In the genomic region with DNA sequence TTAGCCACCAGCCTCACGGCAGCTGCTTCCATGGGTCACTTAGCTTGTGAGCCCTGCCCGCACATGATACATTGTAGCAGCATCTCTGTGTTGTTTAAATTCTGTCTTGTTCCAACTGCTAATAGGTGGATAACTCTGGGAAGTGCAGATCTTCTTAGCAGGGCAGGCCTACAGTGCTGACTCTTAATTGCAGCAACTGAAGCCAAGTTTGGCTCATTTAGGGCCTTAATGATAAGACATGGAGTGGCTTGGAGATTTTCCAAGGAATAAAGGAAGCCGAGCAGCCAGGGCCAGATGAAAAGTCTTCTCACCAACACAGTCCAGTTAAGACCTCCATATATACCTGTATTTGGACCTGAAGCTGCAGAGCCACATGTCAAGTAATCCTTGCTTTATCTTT, we compare ENCODE assay signal across 1 mouse cellular context.
TF ChIP-seq lines count a peak whose summit lies in the region.

No protein-coding gene starts in this region.

TF ChIP-seq in MEL, 35 proteins besides CTCF, POLR2A, EP300 and RAD21:
- no peak for TF ChIP-seq ELF1 (IDR thresholded peaks at IDR 0.05; ENCODE audit: low read depth, low read length)
- peak; percentile 20; the same call in 1 of the 2 replicates for TF ChIP-seq RCOR1 (IDR thresholded peaks at IDR 0.05; ENCODE audit: low read depth, low read length)
- TF ChIP-seq ETS1 (IDR thresholded peaks at IDR 0.05; ENCODE audit: low read depth, low read length) = peak; percentile 59
- no peak for TF ChIP-seq BHLHE40 (IDR thresholded peaks at IDR 0.05; ENCODE audit: borderline replicate concordance, low read depth, low read length)
- no peak for TF ChIP-seq CHD2 (IDR thresholded peaks at IDR 0.05; ENCODE audit: low read length)
- no peak for TF ChIP-seq POLR2AphosphoS5 (IDR thresholded peaks at IDR 0.05; ENCODE audit: borderline replicate concordance, low read depth, low read length)
- TF ChIP-seq JUND (IDR thresholded peaks at IDR 0.05; ENCODE audit: low read depth, low read length) = no peak
- 0 out of 2 replicates have a peak, but pooled peaks have one; percentile 41 for TF ChIP-seq MAX (IDR thresholded peaks at IDR 0.05; ENCODE audit: low read length)
- 0 out of 2 replicates have a peak, but pooled peaks have one; percentile 15 for TF ChIP-seq MYC (IDR thresholded peaks at IDR 0.05; ENCODE audit: low read depth, low read length)
- TF ChIP-seq ZMIZ1 (IDR thresholded peaks at IDR 0.05; ENCODE audit: low read depth, low read length) = no peak
- TF ChIP-seq SMC3 (IDR thresholded peaks at IDR 0.05; ENCODE audit: low read depth, low read length) = no peak
- TF ChIP-seq TCF12 (IDR thresholded peaks at IDR 0.05; ENCODE audit: low read depth, low read length) = no peak
- TF ChIP-seq MYB (IDR thresholded peaks at IDR 0.05; ENCODE audit: low read depth, low read length) = no peak
- no peak for TF ChIP-seq USF1 (IDR thresholded peaks at IDR 0.05; ENCODE audit: low read depth, low read length)
- TF ChIP-seq CHD1 (IDR thresholded peaks at IDR 0.05; ENCODE audit: low read depth, low read length) = no peak
- TF ChIP-seq KAT2A (conservative IDR thresholded peaks at IDR 0.05; ENCODE audit: low read depth, low read length) = no peak
- no peak for TF ChIP-seq TBP (IDR thresholded peaks at IDR 0.05; ENCODE audit: low read depth, low read length)
- no peak for TF ChIP-seq POLR2AphosphoS2 (IDR thresholded peaks at IDR 0.05; ENCODE audit: low read length)
- no peak for TF ChIP-seq GABPA (IDR thresholded peaks at IDR 0.05; ENCODE audit: low read depth, low read length)
- TF ChIP-seq ZNF384 (IDR thresholded peaks at IDR 0.05; ENCODE audit: low read depth, low read length) = no peak
- no peak for TF ChIP-seq NELFE (IDR thresholded peaks at IDR 0.05; ENCODE audit: low read depth, low read length)
- no peak for TF ChIP-seq MEF2A (IDR thresholded peaks at IDR 0.05; ENCODE audit: extremely low read depth, insufficient replicate concordance, low read depth, low read length, poor library complexity, severe bottlenecking)
- 0 out of 2 replicates have a peak, but pooled peaks have one; percentile 6 for TF ChIP-seq MXI1 (IDR thresholded peaks at IDR 0.05; ENCODE audit: low read depth, low read length)
- TF ChIP-seq UBTF (IDR thresholded peaks at IDR 0.05; ENCODE audit: borderline replicate concordance, insufficient read depth, low read depth, low read length) = no peak
- TF ChIP-seq E2F4 (IDR thresholded peaks at IDR 0.05; ENCODE audit: borderline replicate concordance, low read depth, low read length) = no peak
- no peak for TF ChIP-seq MAFK (IDR thresholded peaks at IDR 0.05; ENCODE audit: borderline replicate concordance, low read depth, low read length)
- peak; percentile 41 for TF ChIP-seq GATA1 (IDR thresholded peaks at IDR 0.05; ENCODE audit: low read depth, low read length)
- TF ChIP-seq ZKSCAN1 (IDR thresholded peaks at IDR 0.05; ENCODE audit: low read depth, low read length) = no peak
- no peak for TF ChIP-seq MAZ (IDR thresholded peaks at IDR 0.05; ENCODE audit: low read depth, low read length)
- TF ChIP-seq HCFC1 (IDR thresholded peaks at IDR 0.05; ENCODE audit: low read depth, low read length) = no peak
- no peak for TF ChIP-seq TAL1 (IDR thresholded peaks at IDR 0.05; ENCODE audit: low read length)
- no peak for TF ChIP-seq USF2 (IDR thresholded peaks at IDR 0.05; ENCODE audit: borderline replicate concordance in 1 of 2, insufficient read depth in 1 of 2, low read depth in 1 of 2, low read length in 2 of 2)
- peak; percentile 27; the same call in 1 of the 2 replicates for TF ChIP-seq SIN3A (IDR thresholded peaks at IDR 0.05; ENCODE audit: low read length)
- TF ChIP-seq NRF1 (IDR thresholded peaks at IDR 0.05; ENCODE audit: insufficient read depth, low read depth, low read length, poor library complexity, severe bottlenecking) = no peak
- no peak for TF ChIP-seq ZC3H11A (IDR thresholded peaks at IDR 0.05; ENCODE audit: low read depth, low read length)
